ENCODE assay signal across 16 mouse cellular contexts in the genomic region with DNA sequence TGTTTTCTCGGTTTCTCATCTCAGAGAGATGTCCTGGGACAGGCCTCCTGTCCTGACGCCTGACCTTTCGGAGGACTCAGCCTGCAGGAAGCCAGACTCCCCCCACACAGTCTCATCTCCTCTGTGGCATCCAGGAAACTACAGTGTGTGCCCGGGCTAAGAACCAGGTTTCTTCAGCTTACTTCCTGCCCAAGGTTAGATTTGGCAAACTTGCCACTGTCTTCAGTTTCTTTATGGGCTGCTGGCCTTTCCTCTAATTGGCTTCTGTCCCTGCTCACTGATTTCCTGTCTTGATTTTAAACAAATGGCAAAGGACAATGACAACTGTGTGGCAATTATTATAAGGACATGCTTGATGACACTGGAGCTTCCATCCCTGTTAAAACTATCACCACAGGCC. TPM values are rescaled to one million over a fixed set of nuclear protein-coding genes. Genes with fewer than 3 reads are reported as not detected.
DNase-seq lines count a peak whose midpoint lies in the region; TF ChIP-seq lines count a peak whose summit lies in the region.
"Had no signal": no experiment of that assay in that cellular context is flagged by ENCODE, and none has a peak within 500 bp of the region (broad histone marks: within the 10 kb centered on the region; RNA-seq: fewer than 3 reads in every experiment).

No protein-coding gene starts in this region.

- intact Hi-C loops in gastrocnemius, adult 2 months (cut with DNase I), result no loop called here
- intact Hi-C loops in gastrocnemius, postnatal 36 days (cut with DNase I), result no loop called here

- peak; percentile 41 for DNase-seq in gastrocnemius, adult 2 months
- no peak for DNase-seq in gastrocnemius, postnatal 36 days
- peak; percentile 44 to 71 for DNase-seq in lung, adult 18-20 months
- no peak for DNase-seq in lung, postnatal 14 days
- DNase-seq in kidney, postnatal 10 days, result peak; percentile 52
- no peak for DNase-seq in thymus, postnatal 36 days
- DNase-seq in left cerebral cortex, adult 11 months (ENCODE audit: low spot score), result no peak
- no peak for DNase-seq in frontal cortex, postnatal 14 days (ENCODE audit: low spot score in 2 of 2)
- DNase-seq: cerebellum, adult 9-10 months; liver, embryonic 13.5 days; retina, postnatal 1 day; thymus, adult 2 months had no signal

- TF ChIP-seq CTCF in gastrocnemius, adult 2 months (IDR thresholded peaks at IDR 0.05), result no peak

- H3K27ac ChIP-seq in gastrocnemius, adult 2 months, result peak overlapping the region; percentile 8; the same call in 1 of the 2 replicates
- H3K27ac ChIP-seq: liver, embryonic 13.5 days; midbrain, embryonic 13.5 days; neural tube, embryonic 13.5 days had no signal

- no peak overlapping the region for H3K4me3 ChIP-seq in gastrocnemius, adult 2 months
- H3K4me3 ChIP-seq: liver, embryonic 13.5 days; midbrain, embryonic 13.5 days; neural tube, embryonic 13.5 days had no signal

RNA-seq across cellular contexts. Expression of gene Rfx8, which starts 10.2 kb away (rescaled TPM):
- not detected for total RNA-seq in gastrocnemius, adult 2 months (2021)
- not detected for total RNA-seq in gastrocnemius, postnatal 36 days (2021)
- total RNA-seq: left cerebral cortex, postnatal 10 days had no signal

RNA-seq across cellular contexts. Expression of gene Creg2, which starts 59.3 kb away (rescaled TPM):
- under 1 TPM in 1 of 2 experiments, not detected in 1; 0.08 TPM for total RNA-seq in gastrocnemius, adult 2 months (2021)
- total RNA-seq in gastrocnemius, postnatal 36 days (2021), result not detected
- total RNA-seq: heart, postnatal 14 days had no signal

Comparison
In these comparisons a context has a peak if more than half of its experiments do, and no peak if none do; other contexts are left out.
1. DNase-seq: peak in gastrocnemius, adult 2 months (single experiment), lung, adult 18-20 months (2 of 2) and kidney, postnatal 10 days (single experiment); none in gastrocnemius, postnatal 36 days (0 of 2), lung, postnatal 14 days (single experiment), thymus, postnatal 36 days (0 of 2), left cerebral cortex, adult 11 months (single experiment) and frontal cortex, postnatal 14 days (0 of 2).